Mouse (Mus musculus) adrenal gland, adult (tissue): ENCODE results near the gene Tgfbr3.
"Not testable (repeated sequence)": the region's sequence is repeated elsewhere in the genome, so short reads cannot be mapped to it uniquely, and the experiment has no call there.

ENCODE experiments used
- DNase-seq, 2 experiments: peaks; one replicate each; pipeline ENCODE4 v3.0.0; 2022 to 2023; ENCODE audit warnings: low spot score in 1 of 2; ENCODE audit not compliant: inconsistent age in 2 of 2

The Tgfbr3 gene

DNA sequence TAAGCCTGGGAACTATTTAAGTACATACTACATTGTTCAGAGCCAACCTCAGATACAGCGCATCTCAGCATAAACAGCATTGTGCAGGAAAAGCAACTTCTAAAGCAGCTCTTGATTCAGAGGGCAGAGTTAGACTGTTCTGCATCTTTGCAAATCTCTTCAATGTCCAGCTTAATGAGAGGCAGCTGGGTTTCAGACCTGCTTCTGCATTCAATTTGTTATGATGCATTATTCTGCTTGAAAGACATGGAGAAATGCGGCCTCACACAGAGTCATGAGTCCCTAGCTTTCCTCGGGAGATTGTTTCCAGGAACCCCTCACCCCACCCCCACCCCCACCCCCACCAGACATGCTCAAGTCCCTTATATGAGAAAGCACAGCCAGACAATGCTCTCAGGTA is 41.6 kb downstream of the Tgfbr3 start:
- no peak for DNase-seq

DNA sequence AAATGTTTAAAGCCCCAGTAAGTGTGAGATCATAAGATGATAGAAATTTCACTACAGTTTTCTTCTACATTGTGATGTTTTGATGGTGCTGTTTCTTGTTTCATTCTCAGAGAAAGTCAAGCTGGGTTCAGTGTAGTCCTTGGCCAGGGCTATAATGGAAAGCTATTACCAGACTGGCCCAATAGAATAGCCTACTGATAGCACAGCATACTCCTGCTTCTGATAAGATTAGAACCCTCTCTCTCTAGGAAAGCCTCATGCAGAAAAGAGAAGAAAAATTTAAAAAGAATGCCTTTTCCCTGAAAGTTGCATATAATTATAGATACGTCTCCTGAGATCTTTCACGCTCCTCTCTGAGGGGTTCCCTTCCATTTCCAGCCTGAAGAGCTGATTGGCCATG is 46.0 kb downstream of the Tgfbr3 start:
- DNase-seq, result no peak

- no peak for DNase-seq
Measured at GRCm38 (mm10) chr5:107242993-107243392, 46.4 kb downstream of the Tgfbr3 start.

DNA sequence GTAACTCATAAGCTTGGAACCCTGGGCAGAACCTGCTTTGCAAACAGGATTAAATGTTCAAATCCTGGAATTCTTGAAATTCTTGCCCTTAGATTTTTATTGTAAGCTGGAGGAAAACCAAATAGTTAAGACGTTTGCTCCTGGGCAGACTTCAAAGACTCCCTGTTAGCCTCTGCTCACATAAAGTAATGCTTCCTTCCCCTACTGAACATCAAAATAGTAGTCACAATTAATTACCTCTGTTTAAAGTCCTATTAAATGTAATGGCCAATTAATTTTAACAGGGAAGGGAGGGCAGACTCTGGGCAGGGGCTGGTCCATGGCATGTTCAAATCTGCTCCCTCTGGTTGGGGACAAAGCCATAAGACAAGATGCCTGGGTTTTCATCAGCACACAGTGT is 49.2 kb downstream of the Tgfbr3 start:
- DNase-seq, result no peak

DNA sequence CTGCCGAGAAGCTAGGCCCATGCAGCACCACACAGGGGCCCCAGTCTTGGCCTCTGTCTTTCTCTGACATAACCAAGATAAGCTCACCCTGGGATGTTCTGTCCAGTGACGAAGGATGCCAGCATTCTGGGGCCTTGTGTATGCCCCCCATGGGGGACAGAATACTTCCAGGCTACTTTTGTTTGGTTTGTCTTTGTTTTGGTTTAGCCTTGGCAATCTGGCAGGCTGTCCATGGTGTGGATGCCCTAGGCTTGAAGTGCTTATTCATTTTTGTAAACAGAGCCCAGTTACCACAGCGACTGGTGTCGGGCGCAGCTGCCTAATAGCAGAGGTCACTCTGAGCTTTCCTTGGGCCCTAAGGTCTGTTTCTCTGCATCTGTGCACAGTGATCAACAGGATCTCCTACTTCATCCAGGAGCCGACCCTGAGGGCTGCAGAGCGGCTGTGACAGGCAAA is 51.4 kb downstream of the Tgfbr3 start:
- peak in 1 of 2 experiments; percentile 87 for DNase-seq

DNA sequence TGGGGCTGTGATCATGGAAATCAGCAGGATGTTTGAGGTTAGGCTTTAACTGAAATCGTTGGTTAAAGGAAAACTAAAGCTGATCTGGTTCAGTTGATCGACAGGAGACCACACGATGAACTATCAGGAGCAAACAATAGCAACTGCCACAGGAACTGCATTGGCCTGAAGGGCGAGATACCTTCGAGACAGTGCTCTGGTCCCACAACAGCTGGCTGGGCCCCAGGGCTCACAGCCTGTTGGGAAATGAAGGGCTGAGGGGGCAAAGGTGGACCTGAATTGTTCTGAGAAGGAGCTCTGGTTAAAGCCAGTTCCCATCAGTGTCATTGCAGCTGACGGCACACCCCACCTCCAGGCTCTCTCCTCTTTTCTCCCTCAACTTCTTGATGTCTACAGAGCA is 52.5 kb downstream of the Tgfbr3 start:
- DNase-seq, result no peak

GRCm38 (mm10) chr5:107236039-107236438 is 53.4 kb downstream of the Tgfbr3 start:
- peak in 1 of 2 experiments; percentile 79 for DNase-seq

DNA sequence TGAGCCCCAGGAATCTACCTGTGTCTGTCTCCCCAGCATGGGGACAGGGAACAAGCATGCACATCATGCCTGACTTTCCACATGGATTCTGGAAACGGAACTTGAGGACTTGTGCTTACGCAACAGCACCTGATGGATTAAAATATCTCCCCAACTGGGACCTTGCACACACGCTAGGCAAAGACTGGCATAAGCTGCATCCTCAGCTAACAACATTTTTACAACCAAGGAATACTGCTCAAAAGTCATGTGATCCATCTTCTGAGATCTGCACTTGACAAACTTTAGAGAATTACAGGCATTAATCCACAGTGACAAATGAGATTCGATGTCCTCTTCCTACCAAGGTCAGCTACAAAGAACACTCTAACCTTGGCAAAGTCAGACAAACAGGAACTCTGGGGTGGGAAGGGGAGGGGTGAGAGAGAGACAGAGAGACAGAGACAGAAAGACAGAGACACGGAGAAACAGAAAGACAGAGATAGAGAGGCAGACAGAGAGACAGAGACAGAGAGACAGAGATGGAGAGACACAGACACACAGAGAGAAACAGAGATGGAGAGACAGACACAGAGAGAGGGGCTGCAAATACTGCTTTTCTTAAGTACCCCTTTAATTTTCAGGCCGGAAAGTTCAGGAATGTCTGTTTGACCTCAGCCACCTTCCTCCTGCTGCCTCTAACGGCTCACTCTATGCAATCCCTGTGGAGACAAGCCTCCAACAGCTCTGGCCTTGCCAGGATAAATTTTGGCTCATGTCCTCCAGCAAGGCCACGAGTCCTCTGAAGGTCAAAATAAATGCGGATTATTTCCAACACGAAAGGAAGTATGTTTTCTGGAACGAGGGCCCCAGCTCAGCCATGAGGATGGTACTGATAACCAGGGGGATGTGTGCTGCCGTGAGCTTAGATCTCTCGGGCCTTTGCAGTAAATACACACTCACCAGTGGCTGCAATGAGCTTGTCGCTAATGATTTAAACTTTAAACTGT is 55.8 kb downstream of the Tgfbr3 start:
- DNase-seq, result peak; percentile 83 to 95

DNA sequence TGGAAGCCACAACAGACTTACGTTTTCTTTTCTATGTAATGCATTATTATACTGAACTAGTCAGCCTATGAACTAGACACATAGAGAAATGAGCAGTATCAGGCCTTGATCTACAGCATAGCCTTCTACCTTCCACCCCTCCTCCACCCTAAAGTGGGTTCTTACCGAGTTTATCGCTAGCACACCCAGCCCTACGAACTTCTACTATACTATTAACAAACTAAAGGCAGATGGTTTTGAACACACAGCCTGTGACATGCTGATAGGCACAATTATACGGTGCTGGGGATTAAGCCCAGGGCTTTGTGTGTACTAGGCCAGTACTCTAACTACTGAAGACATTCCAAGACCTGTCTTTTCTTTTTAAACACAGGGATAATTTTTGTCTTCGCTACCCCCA is 59.2 kb downstream of the Tgfbr3 start:
- DNase-seq, result no peak

GRCm38 (mm10) chr5:107229037-107229436 is 60.4 kb downstream of the Tgfbr3 start:
- DNase-seq, result peak in 1 of 2 experiments; percentile 63

GRCm38 (mm10) chr5:107227580-107227979 is 61.8 kb downstream of the Tgfbr3 start:
- DNase-seq, result no peak

- DNase-seq, result no peak
Measured at GRCm38 (mm10) chr5:107224820-107225417, 64.5 kb downstream of the Tgfbr3 start.

DNA sequence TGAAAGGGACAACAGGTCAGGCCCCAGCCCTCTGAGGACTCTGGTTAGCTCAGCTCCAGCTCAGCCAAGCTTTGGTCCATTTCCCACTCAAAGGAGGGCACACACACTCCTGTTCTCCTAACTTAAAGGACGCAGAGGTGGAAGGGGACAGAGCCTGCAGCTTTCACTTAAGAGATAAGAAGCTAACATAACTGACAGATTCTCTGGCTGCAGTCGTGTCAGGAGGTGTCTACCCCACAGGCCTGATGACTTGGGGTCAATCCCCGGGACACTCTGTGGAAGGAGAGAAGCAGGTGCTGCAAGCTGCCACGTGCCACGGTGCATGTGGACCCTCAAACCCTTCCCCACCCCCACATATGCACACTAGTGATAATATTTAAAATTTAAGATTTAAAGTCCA is 65.3 kb downstream of the Tgfbr3 start:
- no peak for DNase-seq

DNA sequence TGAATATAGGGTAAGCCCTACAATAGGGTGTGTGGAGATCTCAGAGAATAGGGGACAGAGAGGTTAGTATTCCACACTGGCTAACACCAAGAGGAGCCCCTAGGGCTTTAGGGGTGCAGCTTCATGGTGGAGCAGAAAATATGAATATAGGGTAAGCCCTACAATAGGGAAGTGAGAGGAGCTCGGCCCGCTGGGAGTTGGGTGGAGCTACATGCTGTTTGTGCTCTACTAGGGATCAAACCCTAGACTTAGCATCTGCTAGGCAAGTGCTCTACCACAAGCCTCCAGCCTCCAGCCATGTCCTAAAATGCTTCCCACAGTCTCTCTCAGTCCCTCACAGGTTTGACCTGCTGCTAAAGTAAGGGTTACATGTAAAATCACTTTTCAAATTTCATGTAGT is 65.9 kb downstream of the Tgfbr3 start:
- not testable (repeated sequence) for DNase-seq

GRCm38 (mm10) chr5:107223029-107223428 is 66.4 kb downstream of the Tgfbr3 start:
- DNase-seq, result no peak

DNA sequence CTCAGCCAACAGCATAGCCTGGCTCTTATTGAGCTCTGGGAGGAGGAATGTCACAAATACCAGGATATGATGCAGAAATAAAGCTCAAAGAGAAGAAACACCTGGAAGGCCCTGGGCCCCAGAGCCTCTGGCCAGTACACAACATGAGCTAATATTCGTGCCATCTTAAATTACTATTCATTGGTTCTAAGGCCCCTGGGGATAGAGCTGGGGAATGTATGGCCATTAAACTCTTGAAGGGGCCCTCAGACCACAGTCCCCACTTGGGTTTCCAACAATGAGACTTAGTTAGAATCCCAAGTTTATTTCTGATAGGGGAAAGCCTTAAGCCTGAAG is 66.8 kb downstream of the Tgfbr3 start:
- DNase-seq, result no peak

- DNase-seq, result peak in 1 of 2 experiments; percentile 83
Measured at GRCm38 (mm10) chr5:107221892-107222669, 67.3 kb downstream of the Tgfbr3 start.

DNA sequence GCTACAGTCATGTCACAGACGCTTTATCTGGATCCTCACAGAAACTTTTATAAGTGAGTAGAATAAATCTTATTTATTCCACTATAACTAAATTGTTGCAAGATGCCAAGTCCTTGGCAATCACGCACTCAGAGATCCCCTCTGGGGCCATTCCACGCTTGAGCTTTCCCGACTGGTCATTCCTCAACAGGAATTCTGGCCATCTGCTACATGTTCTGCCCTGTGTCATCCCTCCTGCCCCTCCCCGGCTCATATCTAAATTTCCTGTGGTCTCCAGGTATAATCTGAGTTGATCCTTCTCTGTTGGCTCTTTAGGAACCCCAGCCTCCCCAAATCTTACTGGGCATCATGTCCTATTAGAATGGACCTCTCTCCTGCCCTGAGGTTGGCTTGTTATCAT is 68.5 kb downstream of the Tgfbr3 start:
- peak in 1 of 2 experiments; percentile 49 for DNase-seq

DNA sequence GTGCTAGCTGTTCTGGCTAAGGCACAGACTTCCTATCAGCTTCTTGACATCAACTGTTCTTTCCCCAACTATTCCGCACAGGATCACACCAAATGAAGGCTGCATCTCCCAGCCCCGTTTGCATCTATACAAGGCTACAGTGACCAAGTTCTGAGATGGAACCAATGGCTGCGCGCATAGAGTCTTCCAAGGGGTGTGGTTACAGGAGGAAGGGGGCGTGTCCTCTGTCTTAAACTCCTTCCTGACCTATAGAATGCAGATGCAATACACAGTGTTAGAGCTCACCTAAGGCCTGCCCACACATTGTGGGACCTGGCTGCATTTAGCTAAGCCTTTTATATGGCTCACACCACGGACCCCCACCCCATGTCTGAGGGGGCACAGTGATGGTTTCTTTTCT is 69.5 kb downstream of the Tgfbr3 start:
- no peak for DNase-seq

DNA sequence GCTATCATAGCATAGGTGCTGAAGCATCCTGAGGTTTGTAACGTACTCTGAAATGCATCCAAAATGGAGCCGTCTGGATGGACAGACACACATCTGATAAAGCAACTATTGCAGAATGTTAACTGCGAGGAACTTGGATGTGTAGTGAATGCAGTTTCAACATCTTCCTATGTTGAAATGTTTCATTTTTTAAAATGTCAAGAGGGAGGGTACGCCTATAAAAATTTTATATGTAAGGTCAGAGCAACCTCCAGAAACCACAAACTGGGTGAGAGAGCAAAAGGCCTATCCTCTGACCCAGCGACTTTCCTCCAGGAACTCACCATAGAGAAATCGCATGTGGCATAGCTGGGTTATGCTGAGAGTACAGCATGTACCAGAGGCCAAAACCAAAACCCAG is 70.1 kb downstream of the Tgfbr3 start:
- peak in 1 of 2 experiments; percentile 80 for DNase-seq

- DNase-seq, result no peak
Measured at GRCm38 (mm10) chr5:107218594-107218993, 70.8 kb downstream of the Tgfbr3 start.
